Mouse (Mus musculus) liver, embryonic 11.5 days (tissue): ENCODE data around the gene Adgb. TPM values are rescaled to one million over a fixed set of nuclear protein-coding genes. Genes with fewer than 3 reads are reported as not detected.

Experiments used
- ATAC-seq: fragments of 200-750 bp; cut with Nextera tagmentation; replicated peaks from 2 replicates; pipeline ENCODE4 v1.8.0; 2017; ENCODE audit warnings: moderate number of reproducible peaks, mild to moderate bottlenecking, moderate TSS enrichment, moderate library complexity; ENCODE audit not compliant: low FRiP score
- DNase-seq: peaks from one replicate; pipeline ENCODE4 v3.0.0-alpha.2; 2017; ENCODE audit warnings: low spot score
- H3K27ac ChIP-seq: fragments of 300-500 bp; sonication (generic); 2 replicates; pipeline ENCODE4 v1.5.1; 2014; ENCODE audit warnings: mild to moderate bottlenecking, low read depth, low read length, control low read depth
- H3K27me3 ChIP-seq: fragments of 300-500 bp; sonication (generic); replicated peaks from 2 replicates; pipeline ENCODE4 v1.6.1; 2014; ENCODE audit warnings: low read length, mixed read lengths; ENCODE audit not compliant: control insufficient read depth, insufficient read depth
- H3K36me3 ChIP-seq: fragments of 300-500 bp; sonication (generic); 2 replicates; pipeline ENCODE4 v1.6.1; 2014; ENCODE audit warnings: mild to moderate bottlenecking, low read length, moderate library complexity, mixed read lengths; ENCODE audit not compliant: control insufficient read depth, insufficient read depth
- H3K4me1 ChIP-seq: fragments of 300-500 bp; sonication (generic); replicated peaks from 2 replicates; pipeline ENCODE4 v1.6.1; 2014; ENCODE audit warnings: low read length, mixed read lengths; ENCODE audit not compliant: control insufficient read depth, insufficient read depth
- H3K4me2 ChIP-seq: fragments of 300-500 bp; sonication (generic); 2 replicates; pipeline ENCODE4 v1.6.1; 2014; ENCODE audit warnings: mild to moderate bottlenecking, control low read depth, moderate library complexity
- H3K4me3 ChIP-seq: fragments of 300-500 bp; sonication (generic); 2 replicates; pipeline ENCODE4 v1.5.1; 2014; ENCODE audit warnings: low read depth, low read length, control low read depth
- H3K9ac ChIP-seq: fragments of 300-500 bp; sonication (generic); 2 replicates; pipeline ENCODE4 v1.6.1; 2014; ENCODE audit warnings: low read depth, low read length, control low read depth
- H3K9me3 ChIP-seq: fragments of 300-500 bp; sonication (generic); 2 replicates; pipeline ENCODE4 v1.6.1; 2016; ENCODE audit warnings: low read length, inconsistent platforms, mixed read lengths; ENCODE audit not compliant: control insufficient read depth
- WGBS: fragments of 180-500 bp; shearing (Covaris S2); extraction: QIAGEN DNeasy Blood & Tissue Kit; methylation state at CpG from one replicate; pipeline ENCODE4 v1.1.7; 2014; 5-methylcytosine and 5-hydroxymethylcytosine counted together
- polyA plus RNA-seq: library from polyadenylated mRNA; unstranded; fragments of >200 nt; fragmentation: Nextera tagmentation; extraction: Ambion mirVana; gene quantifications from 2 replicates; pipeline ENCODE4 v1.2.1, GENCODE M21; 2014

The Adgb gene
- polyA plus RNA-seq, 1 experiment from 2014 or later = 0.67 TPM

- H3K4me1 ChIP-seq = no peaks in the 10 kb centered on the region
- no peak overlapping the region for H3K27ac ChIP-seq
- ATAC-seq (no peak), DNase-seq (no peak)
- WGBS = 72% methylated on average over 3 of the region's 3 CpGs
- H3K36me3 ChIP-seq = no peaks in the 10 kb centered on the region
- H3K4me3 ChIP-seq = no peak overlapping the region
- no peak overlapping the region for H3K9ac ChIP-seq
- H3K27me3 ChIP-seq = no peaks in the 10 kb centered on the region
- H3K4me2 ChIP-seq = no peak overlapping the region
- H3K9me3 ChIP-seq = no peaks in the 10 kb centered on the region
These were observed 23.1 kb downstream of the Adgb start for GRCm38 (mm10) chr10:10449067-10449466.

GRCm38 (mm10) chr10:10444841-10445466, 27.2 kb downstream of the Adgb start:
- Histone ChIP-seq H3K4me2 (no peak overlapping the region), H3K4me1 (no peaks in the 10 kb centered on the region), H3K4me3 (no peak overlapping the region), H3K36me3 (no peaks in the 10 kb centered on the region), H3K27ac (no peak overlapping the region), H3K9ac (no peak overlapping the region), H3K27me3 (no peaks in the 10 kb centered on the region), H3K9me3 (no peaks in the 10 kb centered on the region)
- WGBS = 69% methylated on average over 3 of the region's 3 CpGs
- DNase-seq (no peak), ATAC-seq (no peak)

DNA sequence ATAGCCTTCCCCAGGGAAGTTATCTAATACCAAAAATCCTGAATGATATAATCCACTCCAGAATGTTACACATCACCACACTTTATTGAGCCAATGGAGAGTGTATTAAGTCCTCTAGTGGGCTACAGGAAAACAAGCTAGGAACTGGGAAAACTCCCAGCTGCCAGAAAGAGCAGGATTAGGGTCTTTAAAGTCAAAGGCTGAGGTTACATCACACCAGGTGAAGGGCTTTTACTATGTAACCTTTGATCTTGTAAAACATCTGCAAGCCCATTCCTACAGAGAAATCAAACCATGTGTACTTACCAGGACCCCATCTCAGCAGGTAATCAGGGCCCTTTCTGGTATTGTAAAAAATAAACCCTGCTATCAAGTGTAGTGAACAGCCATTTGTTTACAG, 28.6 kb downstream of the Adgb start:
- H3K9me3 ChIP-seq = no peaks in the 10 kb centered on the region
- ATAC-seq = no peak

GRCm38 (mm10) chr10:10435014-10435413, 37.1 kb downstream of the Adgb start:
- H3K9ac ChIP-seq = no peak overlapping the region
- ATAC-seq = no peak
- no peaks in the 10 kb centered on the region for H3K36me3 ChIP-seq
- no peak overlapping the region for H3K27ac ChIP-seq
- DNase-seq = no peak
- H3K4me3 ChIP-seq = no peak overlapping the region
- H3K4me2 ChIP-seq = no peak overlapping the region
- no peaks in the 10 kb centered on the region for H3K4me1 ChIP-seq
- WGBS = 63% methylated on average over 1 of the region's 1 CpGs
- H3K27me3 ChIP-seq = no peaks in the 10 kb centered on the region
- H3K9me3 ChIP-seq = no peaks in the 10 kb centered on the region

More for the DNA sequence above, 28.6 kb downstream of the Adgb start:
- Histone ChIP-seq H3K4me2 (no peak overlapping the region), H3K36me3 (no peaks in the 10 kb centered on the region), H3K27me3 (no peaks in the 10 kb centered on the region), H3K4me1 (no peaks in the 10 kb centered on the region), H3K9ac (no peak overlapping the region), H3K4me3 (no peak overlapping the region), H3K27ac (no peak overlapping the region)
- DNase-seq = no peak

DNA sequence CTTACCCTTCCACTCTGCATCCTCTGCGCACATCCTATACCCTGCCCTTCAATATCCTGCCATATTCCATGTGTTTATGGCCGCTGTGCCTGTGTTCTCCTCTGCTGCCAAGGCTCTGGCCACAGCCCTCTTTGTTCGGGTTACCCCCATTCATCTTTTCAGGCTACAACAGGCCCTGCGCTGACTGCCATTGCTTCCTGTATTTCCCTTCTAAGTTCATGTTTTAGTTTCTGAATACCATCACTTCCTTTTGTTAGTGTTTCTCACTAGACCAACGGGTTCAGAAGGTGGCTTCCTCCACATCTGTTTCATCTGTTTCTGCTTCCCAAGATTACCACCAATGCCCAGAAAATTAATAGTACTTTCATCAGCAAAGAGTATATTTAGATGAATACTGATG, 42.5 kb downstream of the Adgb start:
- no peaks in the 10 kb centered on the region for H3K27me3 ChIP-seq
- H3K36me3 ChIP-seq = no peaks in the 10 kb centered on the region
- ATAC-seq = no peak
- H3K9me3 ChIP-seq = no peaks in the 10 kb centered on the region
- H3K27ac ChIP-seq = no peak overlapping the region
- H3K9ac ChIP-seq = no peak overlapping the region
- no peak overlapping the region for H3K4me3 ChIP-seq
- WGBS = 58% methylated on average over 5 of the region's 5 CpGs
- H3K4me2 ChIP-seq = no peak overlapping the region
- no peak for DNase-seq
- no peaks in the 10 kb centered on the region for H3K4me1 ChIP-seq

- DNase-seq (no peak), ATAC-seq (no peak)
- no peak overlapping the region for H3K4me2 ChIP-seq
- H3K4me3 ChIP-seq = no peak overlapping the region
- H3K4me1 ChIP-seq = no peaks in the 10 kb centered on the region
- WGBS = 86% methylated on average over 7 of the region's 7 CpGs
- no peak overlapping the region for H3K9ac ChIP-seq
- H3K9me3 ChIP-seq = no peaks in the 10 kb centered on the region
- no peaks in the 10 kb centered on the region for H3K36me3 ChIP-seq
- H3K27me3 ChIP-seq = no peaks in the 10 kb centered on the region
- no peak overlapping the region for H3K27ac ChIP-seq
These were observed 43.1 kb downstream of the Adgb start for GRCm38 (mm10) chr10:10429032-10429431.

- Histone ChIP-seq H3K9me3 (no peaks in the 10 kb centered on the region), H3K36me3 (no peaks in the 10 kb centered on the region), H3K4me3 (no peak overlapping the region), H3K4me2 (no peak overlapping the region), H3K4me1 (no peaks in the 10 kb centered on the region), H3K27ac (no peak overlapping the region), H3K27me3 (no peaks in the 10 kb centered on the region), H3K9ac (no peak overlapping the region)
- 87% methylated on average over 2 of the region's 2 CpGs for WGBS
- no peak for DNase-seq
- no peak for ATAC-seq
These were observed 47.7 kb downstream of the Adgb start for GRCm38 (mm10) chr10:10424383-10424782.

GRCm38 (mm10) chr10:10411046-10411445, 61.1 kb downstream of the Adgb start:
- Histone ChIP-seq H3K27ac (no peak overlapping the region), H3K27me3 (no peaks in the 10 kb centered on the region), H3K9me3 (no peaks in the 10 kb centered on the region), H3K4me2 (no peak overlapping the region), H3K4me3 (no peak overlapping the region), H3K4me1 (no peaks in the 10 kb centered on the region), H3K9ac (no peak overlapping the region), H3K36me3 (no peaks in the 10 kb centered on the region)
- no peak for ATAC-seq
- WGBS = 42% methylated on average over 5 of the region's 5 CpGs
- DNase-seq = no peak

- H3K9me3 ChIP-seq = no peaks in the 10 kb centered on the region
- ATAC-seq (no peak), DNase-seq (no peak)
- H3K27ac ChIP-seq = no peak overlapping the region
- H3K4me3 ChIP-seq = no peak overlapping the region
- H3K36me3 ChIP-seq = no peaks in the 10 kb centered on the region
- H3K9ac ChIP-seq = no peak overlapping the region
- WGBS = 38% methylated on average over 3 of the region's 3 CpGs
- H3K4me2 ChIP-seq = no peak overlapping the region
- H3K27me3 ChIP-seq = no peaks in the 10 kb centered on the region
- no peaks in the 10 kb centered on the region for H3K4me1 ChIP-seq
These were observed 64.0 kb downstream of the Adgb start for GRCm38 (mm10) chr10:10408166-10408565.
